Mouse (Mus musculus) olfactory bulb, adult 2 months (tissue): ENCODE measurements around the gene Rnh1. TPM values are rescaled to one million over a fixed set of nuclear protein-coding genes. Genes with fewer than 3 reads are reported as not detected.

Experiments
- H3K27ac ChIP-seq: fragments of 200-500 bp; 2 replicates; pipeline ENCODE4 v1.5.1; 2012; ENCODE audit warnings: low read depth, low read length; ENCODE audit not compliant: insufficient read depth
- H3K4me1 ChIP-seq: fragments of 200-500 bp; 2 replicates; pipeline ENCODE4 v1.6.1; 2012; ENCODE audit warnings: low read length; ENCODE audit not compliant: control insufficient read depth, insufficient read depth
- H3K4me3 ChIP-seq: fragments of 200-500 bp; 2 replicates; pipeline ENCODE4 v1.5.1; 2012; ENCODE audit warnings: mild to moderate bottlenecking, low read depth, low read length, moderate library complexity; ENCODE audit not compliant: insufficient read depth
- CTCF ChIP-seq: fragments of 200-500 bp; IDR thresholded peaks from 2 replicates; pipeline ENCODE4 v1.5.1; 2012; ENCODE audit warnings: low read depth, mild to moderate bottlenecking, low read length, moderate library complexity; ENCODE audit not compliant: insufficient read depth
- POLR2A ChIP-seq: fragments of 200-500 bp; IDR thresholded peaks from 2 replicates; pipeline ENCODE4 v1.6.1; 2012; ENCODE audit warnings: mild to moderate bottlenecking, low read depth, low read length, moderate library complexity; ENCODE audit not compliant: insufficient read depth
- WGBS: fragments of 180-500 bp; shearing (Covaris S2); methylation state at CpG from one replicate; pipeline ENCODE4 v1.1.7; 2018; 5-methylcytosine and 5-hydroxymethylcytosine counted together
- polyA plus RNA-seq: library from polyadenylated mRNA; stranded (reverse); fragments of >200 nt; gene quantifications from 2 replicates; pipeline ENCODE4 v1.2.4, GENCODE M21; 2012; ENCODE audit warnings: low replicate concordance; ENCODE audit not compliant: missing spikeins, insufficient read depth, insufficient read length

Rnh1 gene
- polyA plus RNA-seq: not detected in 2 replicates

GRCm38 (mm10) chr7:141172116-141173006 lies at the start of gene Rnh1:
Rnh1 (minus strand) TSS chr7:141172857.
- 0 out of 2 replicates have a peak, but pooled peaks have one; percentile 12 for TF ChIP-seq CTCF
- peak; percentile 98 for TF ChIP-seq POLR2A
- Histone ChIP-seq H3K4me1 (peaks cover 9% of the 10 kb centered on the region), H3K27ac (peak within 1 kb of the TSS; percentile 92), H3K4me3 (peak within 1 kb of the TSS; percentile 79)
- 1% methylated on average over 55 of the region's 55 CpGs for WGBS

- TF ChIP-seq CTCF: no peak
- no peak for TF ChIP-seq POLR2A
- 6% methylated on average over 8 of the region's 8 CpGs for WGBS
Measured at GRCm38 (mm10) chr7:141222126-141222467, 49.4 kb upstream of the Rnh1 start.

GRCm38 (mm10) chr7:141221249-141222125 lies 48.8 kb upstream of the Rnh1 start:
- Histone ChIP-seq H3K27ac (no peak overlapping the region), H3K4me1 (peaks cover 18% of the 10 kb centered on the region), H3K4me3 (peak overlapping the region; percentile 26)
- WGBS: 8% methylated on average over 44 of the region's 44 CpGs
- no peak for TF ChIP-seq POLR2A
- no peak for TF ChIP-seq CTCF

More at GRCm38 (mm10) chr7:141222126-141222467, 49.4 kb upstream of the Rnh1 start:
- Histone ChIP-seq H3K4me1 (peaks cover 17% of the 10 kb centered on the region), H3K4me3 (peak overlapping the region; percentile 26), H3K27ac (no peak overlapping the region)

DNA sequence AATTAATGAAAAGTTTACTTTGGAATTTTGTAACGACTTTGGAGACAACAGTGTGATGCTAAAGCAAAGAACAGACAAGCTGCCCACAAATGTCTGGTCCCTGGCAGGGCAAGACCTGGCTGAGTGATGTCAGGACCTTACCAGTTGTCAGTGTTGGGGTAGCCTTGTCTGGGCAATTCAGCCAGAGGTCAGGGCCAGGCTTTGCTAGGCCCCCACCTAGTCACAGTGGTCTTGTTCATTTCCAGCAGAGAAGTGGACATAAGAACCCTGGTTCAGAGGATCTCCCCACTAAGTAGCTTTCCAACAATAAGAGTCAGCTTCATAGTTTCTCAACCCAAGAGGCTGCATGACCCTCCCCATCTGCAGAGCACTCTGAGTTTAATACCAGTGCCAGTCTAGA lies 47.7 kb upstream of the Rnh1 start:
- TF ChIP-seq POLR2A: no peak
- TF ChIP-seq CTCF: no peak
- Histone ChIP-seq H3K4me1 (peaks cover 29% of the 10 kb centered on the region), H3K27ac (no peak overlapping the region), H3K4me3 (no peak overlapping the region)
- WGBS: 57% methylated on average over 1 of the region's 1 CpGs

DNA sequence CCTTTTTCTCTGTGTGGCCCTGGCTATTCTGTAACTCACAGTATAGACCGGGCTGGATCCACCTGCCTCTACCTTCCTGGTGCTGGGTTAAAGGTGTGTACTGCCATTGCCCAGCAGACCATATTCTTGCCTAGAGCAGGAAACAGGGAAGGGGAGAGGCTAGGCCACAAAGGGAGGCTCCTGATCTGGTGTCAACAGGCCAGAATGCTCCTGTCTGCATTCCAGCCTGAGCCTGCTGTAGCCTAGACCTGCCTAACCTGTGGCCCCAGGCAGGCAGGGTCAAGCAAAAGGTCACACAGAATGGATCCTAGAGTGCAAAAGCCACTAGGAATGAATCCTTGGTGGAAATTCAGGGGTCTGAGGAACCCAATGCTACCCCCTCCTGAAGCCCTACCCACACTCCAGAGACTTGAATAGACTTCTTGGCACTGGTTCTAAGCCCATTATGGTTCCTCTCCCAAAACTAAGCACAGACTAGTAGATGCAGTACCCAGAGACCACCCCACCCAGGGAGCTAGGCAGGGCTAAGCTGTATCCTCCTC lies 47.0 kb upstream of the Rnh1 start:
- 85% methylated on average over 1 of the region's 1 CpGs for WGBS
- Histone ChIP-seq H3K27ac (no peak overlapping the region), H3K4me3 (no peak overlapping the region), H3K4me1 (peaks cover 33% of the 10 kb centered on the region)
- TF ChIP-seq CTCF: no peak
- TF ChIP-seq POLR2A: no peak

GRCm38 (mm10) chr7:141218557-141219133 lies 46.0 kb upstream of the Rnh1 start:
- Histone ChIP-seq H3K4me1 (peaks cover 33% of the 10 kb centered on the region), H3K27ac (no peak overlapping the region), H3K4me3 (no peak overlapping the region)
- TF ChIP-seq POLR2A (no peak), CTCF (no peak)
- WGBS: 95% methylated on average over 5 of the region's 5 CpGs

DNA sequence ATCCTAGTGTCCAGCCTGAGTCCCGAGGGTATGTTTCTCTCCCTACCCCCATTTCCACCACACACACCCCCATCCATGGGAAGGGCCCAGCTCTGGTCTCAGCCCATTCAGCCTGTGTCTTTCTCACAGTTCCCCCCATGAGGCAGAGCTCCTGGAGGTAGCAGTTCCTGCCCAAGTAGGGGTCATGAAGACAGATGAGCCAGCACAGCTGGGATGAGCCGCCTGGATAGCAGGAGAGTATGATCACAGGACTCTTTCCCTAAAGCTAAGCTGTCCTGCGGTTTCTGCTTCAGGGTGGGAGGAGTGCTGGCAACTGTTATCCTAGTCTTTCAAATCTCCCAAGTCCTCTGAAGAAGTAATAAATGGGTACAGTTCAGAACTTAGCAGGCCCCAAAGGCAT lies 45.5 kb upstream of the Rnh1 start:
- TF ChIP-seq CTCF (no peak), POLR2A (no peak)
- WGBS: 88% methylated on average over 3 of the region's 3 CpGs
- no peak overlapping the region for H3K27ac ChIP-seq

GRCm38 (mm10) chr7:141217343-141218013 lies 44.8 kb upstream of the Rnh1 start:
- Histone ChIP-seq H3K27ac (no peak overlapping the region), H3K4me1 (peaks cover 32% of the 10 kb centered on the region), H3K4me3 (no peak overlapping the region)
- TF ChIP-seq POLR2A (no peak), CTCF (no peak)
- 95% methylated on average over 17 of the region's 17 CpGs for WGBS

More for the DNA sequence above, 45.5 kb upstream of the Rnh1 start:
- Histone ChIP-seq H3K4me3 (no peak overlapping the region), H3K4me1 (peaks cover 33% of the 10 kb centered on the region)
